Mouse (Mus musculus): Measurements from ENCODE around the gene Ccdc27.

Ccdc27 gene

GRCm38 (mm10) chr4:154024729-154025521 lies 17.6 kb downstream of the Ccdc27 start:
- peak in 1 of 2 experiments; percentile 41 for DNase-seq

DNA sequence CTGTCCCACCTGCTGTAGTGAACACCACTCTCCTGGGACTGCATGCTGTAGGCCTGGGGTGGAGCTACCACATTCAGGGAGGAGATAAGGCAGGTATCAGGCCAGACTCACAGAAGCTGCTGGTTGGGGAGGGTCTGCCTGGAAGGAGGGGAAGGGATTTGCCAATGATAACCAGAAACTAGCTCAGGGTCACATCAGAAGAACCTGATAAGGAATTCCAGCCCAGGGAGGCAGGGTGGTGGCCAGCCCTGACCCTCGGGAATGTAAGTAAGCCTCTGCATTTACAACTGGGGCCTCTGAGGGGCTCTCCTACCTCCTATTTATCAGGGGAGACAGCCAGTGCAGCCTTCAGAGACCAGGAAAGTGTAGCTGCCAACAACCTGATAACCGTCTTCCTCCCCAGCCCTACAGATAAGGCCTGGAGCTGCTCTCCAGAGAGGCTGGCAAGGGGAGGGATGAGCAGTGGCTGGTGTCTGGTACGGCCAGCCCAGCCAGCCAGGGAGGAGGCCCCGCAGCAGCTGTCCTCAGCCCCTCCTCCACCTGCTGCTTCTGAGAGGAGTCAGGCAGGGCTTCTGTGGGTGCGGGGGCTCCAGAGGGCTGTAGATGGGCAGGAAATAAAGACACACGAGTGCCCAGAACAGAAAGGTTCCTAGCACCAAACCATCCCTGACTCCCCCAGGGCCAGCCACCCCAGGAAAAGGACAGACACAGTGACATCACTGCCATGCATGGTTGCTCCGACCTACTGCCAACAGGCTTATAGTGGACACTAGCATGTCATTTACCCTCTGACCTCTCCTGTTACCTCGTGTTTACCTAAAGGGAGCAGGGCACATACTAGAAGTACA lies 18.5 kb downstream of the Ccdc27 start:
- peak; percentile 38 to 49 for DNase-seq

DNA sequence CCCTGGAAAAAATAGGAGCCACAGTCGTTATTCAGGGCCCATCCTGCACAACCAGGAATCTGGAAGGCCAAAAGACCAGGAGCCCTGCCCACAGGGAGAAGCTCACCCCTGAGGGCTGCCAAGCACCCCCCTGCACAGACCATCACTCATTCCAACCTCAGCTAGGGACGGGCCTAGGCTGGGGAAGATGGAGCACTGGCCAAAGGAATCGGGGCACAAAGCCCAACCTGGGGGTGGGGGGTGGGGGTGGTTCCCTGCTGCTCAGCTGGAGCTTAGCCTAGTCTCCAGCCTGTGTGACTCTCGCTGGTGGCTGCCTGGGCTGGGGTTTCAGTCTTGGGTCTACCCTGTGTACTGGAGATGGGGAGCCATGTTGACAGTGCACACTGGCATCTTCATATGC lies 19.6 kb downstream of the Ccdc27 start:
- no peak for DNase-seq

DNA sequence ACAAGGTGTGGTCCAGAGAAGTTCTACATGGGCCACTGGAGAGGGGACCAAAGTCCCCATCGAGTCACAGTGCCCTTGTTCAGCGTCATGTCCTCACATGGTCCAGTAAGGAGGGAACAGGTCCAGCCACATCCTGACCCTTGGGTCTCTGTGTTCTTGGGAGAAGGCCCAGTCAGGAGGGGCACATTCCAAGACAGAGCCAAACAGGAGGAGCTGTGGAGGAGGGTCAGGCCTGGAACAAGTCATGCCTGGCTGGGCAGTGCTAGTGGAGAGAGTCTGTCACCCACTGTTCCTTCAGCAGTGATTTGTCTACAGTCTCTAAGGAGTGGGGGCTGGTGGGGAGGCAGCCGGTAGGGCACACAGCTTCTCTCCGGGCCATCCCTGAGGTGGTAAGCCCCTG lies 20.1 kb downstream of the Ccdc27 start:
- peak; percentile 93 for DNase-seq

GRCm38 (mm10) chr4:154021432-154021831 lies 21.0 kb downstream of the Ccdc27 start:
- DNase-seq = peak; percentile 64 to 71

DNA sequence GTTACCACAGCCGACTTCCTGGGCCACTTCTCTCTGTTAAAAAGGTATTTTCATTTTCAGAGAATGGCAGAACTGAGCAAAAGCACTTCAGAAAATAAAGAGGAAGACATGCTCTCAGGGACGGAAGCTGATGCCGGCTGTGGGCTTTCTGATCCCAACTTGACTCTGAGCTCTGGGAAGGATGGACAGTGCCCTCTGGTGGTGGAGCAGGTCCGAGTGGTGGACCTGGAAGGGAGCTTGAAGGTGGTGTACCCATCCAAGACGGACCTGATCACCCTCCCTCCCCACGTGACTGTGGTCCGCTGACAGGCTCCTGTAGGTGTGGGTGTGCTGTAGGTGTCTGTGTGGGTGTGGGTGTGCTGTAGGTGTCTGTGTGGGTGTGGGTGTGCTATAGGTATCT lies 22.9 kb downstream of the Ccdc27 start:
- DNase-seq = peak; percentile 72 to 82

- DNase-seq = peak in 1 of 2 experiments; percentile 66
These were observed 27.0 kb downstream of the Ccdc27 start for GRCm38 (mm10) chr4:154015476-154015875.

- DNase-seq = no peak
These were observed 30.2 kb downstream of the Ccdc27 start for GRCm38 (mm10) chr4:154012132-154012882.

- DNase-seq = peak; percentile 76 to 81
These were observed 30.8 kb downstream of the Ccdc27 start, which contains the start of gene Lrrc47 for GRCm38 (mm10) chr4:154011646-154012089. Gene Lrrc47 (plus strand): TSS chr4:154011731.

- no peak for DNase-seq
These were observed 31.4 kb downstream of the Ccdc27 start for GRCm38 (mm10) chr4:154010907-154011645.

DNA sequence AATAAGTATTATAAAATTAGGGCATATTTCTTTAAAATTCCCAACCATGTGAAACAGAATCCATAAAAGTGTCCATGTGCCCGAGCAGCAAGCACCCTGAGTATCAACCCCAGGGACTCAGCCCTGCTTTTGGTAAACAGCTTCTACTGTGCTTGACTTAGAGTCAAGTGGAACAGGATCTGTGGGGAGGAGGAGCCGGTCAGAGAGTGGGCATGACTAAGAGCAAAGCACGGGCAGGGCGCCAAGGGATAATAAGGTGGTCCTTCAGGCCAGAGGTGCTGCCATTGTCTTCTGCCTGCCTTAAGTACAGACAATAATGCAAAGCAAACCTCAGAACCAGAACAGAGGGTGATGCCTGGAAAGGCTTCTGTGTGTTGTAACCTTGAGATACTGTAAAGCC lies 34.7 kb downstream of the Ccdc27 start:
- DNase-seq = no peak

DNA sequence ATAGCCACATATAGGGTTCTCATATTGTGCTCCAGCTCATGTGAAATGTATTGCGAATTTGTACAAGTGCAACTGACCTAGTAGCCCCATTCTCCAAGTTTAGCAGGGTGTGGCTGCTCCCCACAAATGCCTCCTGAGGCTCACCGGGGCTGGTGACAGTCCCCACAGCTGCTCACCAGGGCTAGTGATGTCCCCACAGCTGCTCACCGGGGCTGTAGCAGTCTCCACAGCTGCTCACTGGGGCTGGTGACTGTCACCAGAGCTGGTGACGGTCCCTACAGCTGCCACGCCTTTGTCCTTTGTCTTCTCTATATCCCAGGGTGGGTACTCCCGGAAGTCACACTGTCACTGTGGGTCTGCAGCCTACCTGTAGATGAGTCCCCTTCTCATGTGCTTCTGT lies 36.2 kb downstream of the Ccdc27 start:
- no peak for DNase-seq

DNA sequence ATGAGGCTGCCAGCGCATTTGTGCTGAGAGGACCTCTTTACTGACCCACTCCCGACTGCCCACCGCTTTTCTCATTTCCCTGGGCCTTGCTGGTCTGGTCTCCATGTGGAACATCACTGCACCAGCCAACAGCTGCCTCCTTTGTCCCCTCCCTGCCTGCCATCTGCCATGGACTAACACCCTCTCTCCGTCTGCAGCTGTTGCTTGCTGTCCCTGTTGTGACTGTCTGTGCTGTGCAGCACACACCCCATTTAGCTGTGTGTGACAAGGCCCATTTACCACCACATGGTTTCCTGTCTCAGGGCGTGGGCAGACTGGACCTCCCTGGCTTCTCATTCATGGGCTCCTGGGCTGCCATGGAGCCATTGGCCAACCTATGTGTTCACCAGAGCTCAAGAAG lies 37.0 kb downstream of the Ccdc27 start:
- DNase-seq = no peak

GRCm38 (mm10) chr4:153993505-153993904 lies 49.0 kb downstream of the Ccdc27 start:
- DNase-seq = no peak

- DNase-seq = peak in 1 of 2 experiments; percentile 22
These were observed 49.8 kb downstream of the Ccdc27 start for GRCm38 (mm10) chr4:153992715-153993114.

GRCm38 (mm10) chr4:153980470-153980869 lies 62.0 kb downstream of the Ccdc27 start:
- DNase-seq = no peak

DNA sequence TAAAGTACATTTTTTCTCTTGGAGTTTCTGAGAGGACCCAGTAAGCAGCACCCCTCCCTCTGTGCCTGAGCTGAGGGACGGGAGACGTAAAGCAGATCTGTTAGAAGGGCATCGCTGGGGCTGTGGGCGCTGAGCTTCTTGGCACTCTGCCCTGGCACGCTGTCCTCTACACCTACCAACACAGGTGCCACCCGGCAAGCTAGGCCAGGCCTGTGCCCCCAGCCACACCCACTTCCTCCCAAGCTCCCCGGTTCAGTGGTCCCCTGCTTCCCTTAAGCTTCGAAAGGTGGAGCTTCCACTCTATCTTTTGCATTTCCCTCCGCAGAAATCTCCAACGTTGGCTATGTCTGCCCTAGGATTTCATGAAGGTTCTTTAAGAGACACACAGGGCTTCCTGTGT lies 63.2 kb downstream of the Ccdc27 start:
- no peak for DNase-seq

All from kidney, adult 8-10 months (tissue).